Mouse (Mus musculus): Measurements from ENCODE around the gene Chst3. TPM values are rescaled to one million over a fixed set of nuclear protein-coding genes. Genes with fewer than 3 reads are reported as not detected.

Gene Chst3
- total RNA-seq, 2 experiments from 2014 or later: 5.4 TPM; not detected in 1

Other genes with a start within 250 kb of the Chst3 start
- 30.8 and 36.1 TPM in 2 replicates for gene Ascc1, start 216.5 kb downstream of the Chst3 start, total RNA-seq (2014; fragmentation: Nextera tagmentation)
- gene Ascc1, start 216.5 kb downstream of the Chst3 start, total RNA-seq (2017): 34.3 and 34.7 TPM in 2 replicates
- gene Anapc16, start 216.1 kb downstream of the Chst3 start, total RNA-seq (2014; fragmentation: Nextera tagmentation): 59.5 and 72.3 TPM in 2 replicates
- 42.1 and 43.2 TPM in 2 replicates for gene Anapc16, start 216.1 kb downstream of the Chst3 start, total RNA-seq (2017)
- gene Spock2, start 113.0 kb downstream of the Chst3 start, total RNA-seq (2014; fragmentation: Nextera tagmentation): 0.11 and 0.57 TPM in 2 replicates
- gene Spock2, start 113.0 kb downstream of the Chst3 start, total RNA-seq (2017): 0.15 and 0.33 TPM in 2 replicates
- 82.8 and 89.3 TPM in 2 replicates for gene Psap, start 58.4 kb upstream of the Chst3 start, total RNA-seq (2014; fragmentation: Nextera tagmentation)
- 84.3 and 86.1 TPM in 2 replicates for gene Psap, start 58.4 kb upstream of the Chst3 start, total RNA-seq (2017)
- gene Vsir, start 127.6 kb upstream of the Chst3 start, total RNA-seq (2014; fragmentation: Nextera tagmentation): 4.1 and 4.7 TPM in 2 replicates
- 3.3 and 4.7 TPM in 2 replicates for gene Vsir, start 127.6 kb upstream of the Chst3 start, total RNA-seq (2017)
- gene Gm17455, start 180.5 kb upstream of the Chst3 start, total RNA-seq (2014; fragmentation: Nextera tagmentation): not detected in 2 replicates
- gene Gm17455, start 180.5 kb upstream of the Chst3 start, total RNA-seq (2017): not detected in 2 replicates